Mouse (Mus musculus) embryonic facial prominence, embryonic 15.5 days (tissue): ENCODE data around the gene Higd1b. TPM values are rescaled to one million over a fixed set of nuclear protein-coding genes. Genes with fewer than 3 reads are reported as not detected.
A peak's percentile ranks its signal among the peaks of the same experiment; 100 is the strongest.

Experiments used
- ATAC-seq: fragments of 200-750 bp; cut with Nextera tagmentation; 2 replicates; pipeline ENCODE4 v1.8.0; 2017; ENCODE audit warnings: low read depth, moderate TSS enrichment; ENCODE audit not compliant: insufficient number of reproducible peaks, low FRiP score, low TSS enrichment
- H3K27ac ChIP-seq: fragments of 300-500 bp; sonication (generic); replicated peaks from 2 replicates; pipeline ENCODE4 v1.5.1; 2015; ENCODE audit warnings: mild to moderate bottlenecking, inconsistent platforms
- H3K27me3 ChIP-seq: fragments of 300-500 bp; sonication (generic); 2 replicates; pipeline ENCODE4 v1.6.1; 2015; ENCODE audit warnings: inconsistent platforms
- H3K36me3 ChIP-seq: fragments of 300-500 bp; sonication (generic); 2 replicates; pipeline ENCODE4 v1.6.1; 2015; ENCODE audit warnings: mild to moderate bottlenecking, inconsistent platforms
- H3K4me1 ChIP-seq: fragments of 300-500 bp; sonication (generic); 2 replicates; pipeline ENCODE4 v1.6.1; 2015; ENCODE audit warnings: inconsistent platforms
- H3K4me2 ChIP-seq: fragments of 300-500 bp; sonication (generic); replicated peaks from 2 replicates; pipeline ENCODE4 v1.6.1; 2015; ENCODE audit warnings: mild to moderate bottlenecking, inconsistent platforms
- H3K4me3 ChIP-seq: fragments of 300-500 bp; sonication (generic); replicated peaks from 2 replicates; pipeline ENCODE4 v1.5.1; 2015; ENCODE audit warnings: mild to moderate bottlenecking, inconsistent platforms
- H3K9ac ChIP-seq: fragments of 300-500 bp; sonication (generic); 2 replicates; pipeline ENCODE4 v1.6.1; 2015; ENCODE audit warnings: inconsistent platforms
- H3K9me3 ChIP-seq: fragments of 300-500 bp; sonication (generic); replicated peaks from 2 replicates; pipeline ENCODE4 v1.6.1; 2016; ENCODE audit warnings: inconsistent platforms
- WGBS: fragments of 180-500 bp; shearing (Covaris S2); methylation state at CpG from one replicate; pipeline ENCODE4 v1.1.7; 2015; 5-methylcytosine and 5-hydroxymethylcytosine counted together
- polyA plus RNA-seq: library from polyadenylated mRNA; unstranded; fragments of >200 nt; fragmentation: Nextera tagmentation; extraction: Ambion mirVana; gene quantifications from 2 replicates; pipeline ENCODE4 v1.2.1, GENCODE M21; 2015

Higd1b gene
- polyA plus RNA-seq, 1 experiment from 2014 or later, result 1.1 TPM

- H3K27ac ChIP-seq, result no peak overlapping the region
- H3K4me1 ChIP-seq, result no peaks in the 10 kb centered on the region
- H3K9ac ChIP-seq, result no peak overlapping the region
- WGBS, result 66% methylated on average over 9 of the region's 9 CpGs
- ATAC-seq, result no peak
- H3K36me3 ChIP-seq, result peaks cover 71% of the 10 kb centered on the region
- no peak overlapping the region for H3K4me2 ChIP-seq
- H3K27me3 ChIP-seq, result no peaks in the 10 kb centered on the region
- no peak overlapping the region for H3K4me3 ChIP-seq
- H3K9me3 ChIP-seq, result no peaks in the 10 kb centered on the region
Observed at GRCm38 (mm10) chr11:102838616-102839150, 3.0 kb downstream of the Higd1b start.

DNA sequence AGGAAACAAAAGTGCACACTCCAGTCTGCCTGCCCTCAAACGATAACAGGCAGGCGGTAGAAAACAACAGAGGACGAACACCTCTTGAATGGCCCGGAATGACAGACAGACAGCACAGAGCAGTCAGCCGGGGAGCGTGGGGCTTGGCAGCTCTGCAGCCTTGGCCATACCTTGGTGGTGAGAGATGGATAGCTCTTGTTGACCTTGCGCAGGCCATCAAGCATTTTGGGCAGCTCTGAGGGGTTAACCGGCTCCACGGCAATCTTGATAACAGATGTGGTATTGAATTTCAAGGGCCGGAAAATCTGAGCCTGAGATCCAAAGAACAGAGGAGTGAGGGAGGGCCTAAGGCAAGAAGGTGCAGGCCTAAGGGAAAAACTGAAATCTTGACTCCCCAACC, 10.3 kb downstream of the Higd1b start:
- peaks cover 98% of the 10 kb centered on the region for H3K36me3 ChIP-seq
- no peak overlapping the region for H3K9ac ChIP-seq
- no peaks in the 10 kb centered on the region for H3K27me3 ChIP-seq
- ATAC-seq, result no peak
- no peak overlapping the region for H3K4me2 ChIP-seq
- H3K4me1 ChIP-seq, result no peaks in the 10 kb centered on the region
- no peaks in the 10 kb centered on the region for H3K9me3 ChIP-seq
- H3K4me3 ChIP-seq, result no peak overlapping the region
- no peak overlapping the region for H3K27ac ChIP-seq
- 67% methylated on average over 10 of the region's 10 CpGs for WGBS

- no peaks in the 10 kb centered on the region for H3K9me3 ChIP-seq
- no peak overlapping the region for H3K4me2 ChIP-seq
- H3K27ac ChIP-seq, result no peak overlapping the region
- no peaks in the 10 kb centered on the region for H3K4me1 ChIP-seq
- H3K27me3 ChIP-seq, result no peaks in the 10 kb centered on the region
- WGBS, result 64% methylated on average over 5 of the region's 5 CpGs
- H3K9ac ChIP-seq, result no peak overlapping the region
- H3K4me3 ChIP-seq, result no peak overlapping the region
- H3K36me3 ChIP-seq, result peaks cover 82% of the 10 kb centered on the region
- ATAC-seq, result peak; percentile 63; the same call in 1 of the 2 replicates
Observed at GRCm38 (mm10) chr11:102851883-102852282, 16.2 kb downstream of the Higd1b start.

DNA sequence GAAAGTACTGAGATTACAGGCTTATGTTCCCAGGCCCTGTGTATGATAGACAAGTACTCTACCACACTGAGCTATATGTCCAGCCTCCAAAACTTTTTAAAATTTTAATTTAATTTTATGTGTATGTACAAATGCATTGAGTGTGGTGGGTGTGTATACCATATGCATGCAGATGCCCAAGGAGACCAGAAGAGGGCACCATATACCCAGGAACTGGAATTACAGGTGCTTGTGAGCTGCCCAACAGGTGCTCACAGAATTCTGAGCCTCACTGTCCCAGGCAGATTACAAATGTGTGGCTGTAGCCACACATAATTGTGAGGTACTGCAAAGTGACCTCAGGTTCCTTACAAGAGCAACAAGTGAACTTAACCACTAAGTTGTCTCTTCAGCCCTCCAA, 18.1 kb downstream of the Higd1b start:
- ATAC-seq, result no peak
- no peak overlapping the region for H3K4me3 ChIP-seq
- no peaks in the 10 kb centered on the region for H3K9me3 ChIP-seq
- no peak overlapping the region for H3K4me2 ChIP-seq
- peaks cover 81% of the 10 kb centered on the region for H3K36me3 ChIP-seq
- H3K9ac ChIP-seq, result no peak overlapping the region
- no peak overlapping the region for H3K27ac ChIP-seq
- no peaks in the 10 kb centered on the region for H3K4me1 ChIP-seq
- H3K27me3 ChIP-seq, result no peaks in the 10 kb centered on the region

- H3K27me3 ChIP-seq, result no peaks in the 10 kb centered on the region
- no peak overlapping the region for H3K27ac ChIP-seq
- H3K9ac ChIP-seq, result no peak overlapping the region
- H3K36me3 ChIP-seq, result peaks cover 83% of the 10 kb centered on the region
- 38% methylated on average over 6 of the region's 6 CpGs for WGBS
- no peak overlapping the region for H3K4me2 ChIP-seq
- H3K9me3 ChIP-seq, result no peaks in the 10 kb centered on the region
- ATAC-seq, result no peak
- no peak overlapping the region for H3K4me3 ChIP-seq
- no peaks in the 10 kb centered on the region for H3K4me1 ChIP-seq
Observed at GRCm38 (mm10) chr11:102855941-102856340, 20.3 kb downstream of the Higd1b start.

DNA sequence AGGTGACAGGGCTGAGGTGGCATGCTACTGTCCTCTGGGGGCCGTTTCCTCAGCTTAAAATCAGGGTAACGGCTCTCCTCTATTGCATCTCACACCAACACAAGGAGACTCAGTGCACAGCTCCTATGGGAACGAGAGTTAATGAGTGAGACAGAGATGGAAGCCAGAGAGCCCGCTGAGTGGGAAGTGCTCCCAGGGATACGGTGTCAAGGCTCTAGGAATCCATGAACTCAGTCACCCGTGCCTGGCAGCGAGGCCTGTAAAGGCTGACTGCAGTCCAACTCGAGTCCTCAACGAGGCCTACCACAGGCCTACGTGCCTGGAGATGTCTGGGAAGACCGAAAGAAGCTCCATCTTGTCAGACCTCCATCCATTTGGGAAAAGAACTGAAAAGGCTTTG, 23.3 kb downstream of the Higd1b start:
- WGBS, result 97% methylated on average over 11 of the region's 11 CpGs
- peaks cover 83% of the 10 kb centered on the region for H3K36me3 ChIP-seq

DNA sequence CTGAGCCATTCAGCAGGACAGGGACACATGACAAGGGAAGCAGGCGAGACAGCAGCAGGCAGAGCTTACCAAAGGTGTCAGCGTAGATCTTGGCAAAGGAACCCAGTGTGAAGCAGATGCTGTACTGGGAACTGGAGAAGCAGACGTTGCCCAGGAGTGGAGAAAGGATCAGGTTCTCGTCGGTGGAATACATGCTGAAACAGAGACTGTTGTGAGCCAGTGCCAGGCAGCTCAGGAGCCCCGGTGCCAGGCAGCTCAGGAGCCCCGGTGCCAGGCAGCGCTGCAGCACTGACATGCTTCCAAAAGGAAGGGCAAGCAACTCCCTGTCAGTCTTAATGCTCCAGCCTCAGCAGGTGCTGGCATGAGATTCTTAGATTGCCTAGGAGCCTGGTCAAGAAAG, 24.3 kb downstream of the Higd1b start:
- Histone ChIP-seq H3K4me3 (no peak overlapping the region), H3K9me3 (no peaks in the 10 kb centered on the region), H3K4me1 (no peaks in the 10 kb centered on the region), H3K27me3 (no peaks in the 10 kb centered on the region), H3K9ac (no peak overlapping the region), H3K36me3 (peaks cover 78% of the 10 kb centered on the region), H3K4me2 (no peak overlapping the region), H3K27ac (no peak overlapping the region)
- WGBS, result 85% methylated on average over 8 of the region's 8 CpGs
- ATAC-seq, result no peak

More for the DNA sequence above, 23.3 kb downstream of the Higd1b start:
- Histone ChIP-seq H3K9me3 (no peaks in the 10 kb centered on the region), H3K4me3 (no peak overlapping the region), H3K27ac (no peak overlapping the region), H3K4me1 (no peaks in the 10 kb centered on the region), H3K4me2 (no peak overlapping the region), H3K9ac (no peak overlapping the region), H3K27me3 (no peaks in the 10 kb centered on the region)
- no peak for ATAC-seq

DNA sequence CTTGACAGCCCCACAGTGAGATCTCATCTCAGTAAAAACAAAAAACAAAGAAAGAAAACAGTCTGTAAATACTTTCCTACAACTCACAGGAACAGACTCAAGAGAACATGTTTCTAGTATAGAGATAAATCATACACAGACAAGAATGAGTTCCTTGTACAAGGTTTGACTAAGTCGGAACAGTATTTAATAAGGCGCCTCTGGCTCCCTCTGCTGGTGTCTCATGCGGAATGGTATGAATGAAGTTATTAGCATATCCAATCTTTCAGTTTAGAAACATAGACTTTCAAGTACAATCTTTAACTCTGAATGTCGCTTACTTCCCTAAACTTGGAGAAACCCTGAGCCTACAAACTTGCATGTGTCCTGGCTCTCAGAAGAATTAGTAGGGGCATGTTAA, 28.6 kb downstream of the Higd1b start:
- H3K27me3 ChIP-seq, result no peaks in the 10 kb centered on the region
- H3K4me1 ChIP-seq, result no peaks in the 10 kb centered on the region
- 21% methylated on average over 4 of the region's 4 CpGs for whole genome bisulfite sequencing
- no peak overlapping the region for H3K4me3 ChIP-seq
- no peak for ATAC-seq
- no peak overlapping the region for H3K27ac ChIP-seq
- no peak overlapping the region for H3K9ac ChIP-seq
- H3K4me2 ChIP-seq, result no peak overlapping the region
- H3K9me3 ChIP-seq, result no peaks in the 10 kb centered on the region
- H3K36me3 ChIP-seq, result peaks cover 80% of the 10 kb centered on the region

GRCm38 (mm10) chr11:102874801-102875334, 39.2 kb downstream of the Higd1b start:
- peaks cover 7% of the 10 kb centered on the region for H3K4me1 ChIP-seq
- WGBS, result 85% methylated on average over 7 of the region's 7 CpGs
- H3K4me3 ChIP-seq, result no peak overlapping the region
- H3K4me2 ChIP-seq, result no peak overlapping the region
- H3K9ac ChIP-seq, result no peak overlapping the region
- H3K36me3 ChIP-seq, result peaks cover 49% of the 10 kb centered on the region
- ATAC-seq, result no peak
- no peaks in the 10 kb centered on the region for H3K27me3 ChIP-seq
- H3K27ac ChIP-seq, result no peak overlapping the region
- no peaks in the 10 kb centered on the region for H3K9me3 ChIP-seq

- H3K27ac ChIP-seq, result no peak overlapping the region
- peaks cover 13% of the 10 kb centered on the region for H3K4me1 ChIP-seq
- peaks cover 24% of the 10 kb centered on the region for H3K36me3 ChIP-seq
- peak overlapping the region; percentile 66 for H3K4me2 ChIP-seq
- ATAC-seq, result no peak
- no peaks in the 10 kb centered on the region for H3K27me3 ChIP-seq
- H3K4me3 ChIP-seq, result peak overlapping the region; percentile 84
- 84% methylated on average over 2 of the region's 2 CpGs for WGBS
- no peak overlapping the region for H3K9ac ChIP-seq
- no peaks in the 10 kb centered on the region for H3K9me3 ChIP-seq
Observed at GRCm38 (mm10) chr11:102879558-102879957, 43.9 kb downstream of the Higd1b start.

GRCm38 (mm10) chr11:102880585-102881313, 45.1 kb downstream of the Higd1b start, which contains the start of the genes Eftud2 and Ccdc103:
Gene Eftud2, minus strand, starts transcription at chr11:102880985.
Gene Ccdc103, plus strand, starts transcription at chr11:102881204.
- Histone ChIP-seq H3K9ac (peak within 1 kb of the TSS; percentile 90), H3K4me2 (peak within 1 kb of the TSS; percentile 66), H3K9me3 (no peaks in the 10 kb centered on the region), H3K36me3 (peaks cover 12% of the 10 kb centered on the region), H3K27me3 (0 out of 2 replicates have a peak, but pooled peaks cover 4% of the 10 kb centered on the region), H3K4me3 (peak within 1 kb of the TSS; percentile 84), H3K4me1 (peaks cover 13% of the 10 kb centered on the region), H3K27ac (peak within 1 kb of the TSS; percentile 86)
- under 1% methylated on average over 62 of the region's 62 CpGs for WGBS
- peak; percentile 83 for ATAC-seq
